Mouse (Mus musculus) heart, embryonic 14.5 days (tissue): ENCODE measurements around the gene Pcbp4. TPM values are rescaled to one million over a fixed set of nuclear protein-coding genes. Genes with fewer than 3 reads are reported as not detected.

Source experiments
- ATAC-seq: fragments of 200-750 bp; cut with Nextera tagmentation; 2 replicates; pipeline ENCODE4 v1.8.0; 2017; ENCODE audit warnings: low read depth, moderate TSS enrichment; ENCODE audit not compliant: insufficient number of reproducible peaks, insufficient read depth, low FRiP score
- H3K27ac ChIP-seq, 2 experiments: fragments of 200-500 bp in 1 of 2; fragments of 300-500 bp in 1 of 2; sonication (generic) in 1 of 2; replicated peaks in 1 of 2; 2 replicates each; pipeline ENCODE4 v1.5.1; 2012 to 2014; ENCODE audit warnings: low read depth in 2 of 2, low read length in 2 of 2, control low read depth in 1 of 2, mild to moderate bottlenecking in 1 of 2, mixed read lengths in 1 of 2; ENCODE audit not compliant: control insufficient read depth in 1 of 2, insufficient read depth in 1 of 2
- H3K27me3 ChIP-seq: fragments of 300-500 bp; sonication (generic); 2 replicates; pipeline ENCODE4 v1.6.1; 2014; ENCODE audit warnings: mild to moderate bottlenecking, low read length, control low read depth; ENCODE audit not compliant: control insufficient read depth, insufficient read depth
- H3K36me3 ChIP-seq: fragments of 300-500 bp; sonication (generic); 2 replicates; pipeline ENCODE4 v1.6.1; 2014; ENCODE audit warnings: mild to moderate bottlenecking, control low read depth, low read length, mixed read lengths; ENCODE audit not compliant: control insufficient read depth, insufficient read depth
- H3K4me1 ChIP-seq, 2 experiments: fragments of 200-500 bp in 1 of 2; fragments of 300-500 bp in 1 of 2; sonication (generic) in 1 of 2; 2 replicates each; pipeline ENCODE4 v1.6.1; 2012 to 2014; ENCODE audit warnings: low read length in 2 of 2, control low read depth in 1 of 2, mixed read lengths in 1 of 2; ENCODE audit not compliant: control insufficient read depth in 2 of 2, insufficient read depth in 2 of 2
- H3K4me2 ChIP-seq: fragments of 300-500 bp; sonication (generic); 2 replicates; pipeline ENCODE4 v1.6.1; 2014; ENCODE audit warnings: mild to moderate bottlenecking, low read length
- H3K4me3 ChIP-seq, 2 experiments: fragments of 200-500 bp in 1 of 2; fragments of 300-500 bp in 1 of 2; sonication (generic) in 1 of 2; 2 replicates each; pipeline ENCODE4 v1.5.1; 2012 to 2014; ENCODE audit warnings: low read length in 2 of 2, mild to moderate bottlenecking in 2 of 2, control low read depth in 1 of 2, low read depth in 1 of 2, moderate library complexity in 1 of 2; ENCODE audit not compliant: control insufficient read depth in 1 of 2, insufficient read depth in 1 of 2
- H3K9ac ChIP-seq: fragments of 300-500 bp; sonication (generic); 2 replicates; pipeline ENCODE4 v1.6.1; 2014; ENCODE audit warnings: mild to moderate bottlenecking, low read length
- H3K9me3 ChIP-seq: fragments of 300-500 bp; sonication (generic); 2 replicates; pipeline ENCODE4 v1.6.1; 2016; ENCODE audit warnings: low read length, control low read depth; ENCODE audit not compliant: control insufficient read depth
- WGBS: fragments of 180-500 bp; shearing (Covaris S2); extraction: QIAGEN DNeasy Blood & Tissue Kit; methylation state at CpG from one replicate; pipeline ENCODE4 v1.1.7; 2014; 5-methylcytosine and 5-hydroxymethylcytosine counted together
- polyA plus RNA-seq: library from polyadenylated mRNA; unstranded; fragments of >200 nt; fragmentation: Nextera tagmentation; extraction: Ambion mirVana; gene quantifications from 2 replicates; pipeline ENCODE4 v1.2.1, GENCODE M21; 2014

The Pcbp4 gene
- polyA plus RNA-seq, 1 experiment from 2014 or later, result 66.4 TPM

GRCm38 (mm10) chr9:106428719-106429220 is 24.3 kb upstream of the Pcbp4 start:
- Histone ChIP-seq H3K4me1 (peaks cover 6 to 9% of the 10 kb centered on the region in 2 experiments), H3K4me2 (peak overlapping the region; percentile 82), H3K27me3 (no peaks in the 10 kb centered on the region), H3K27ac (peak overlapping the region; percentile 93 to 99), H3K36me3 (peaks cover 35% of the 10 kb centered on the region), H3K4me3 (peak overlapping the region; percentile 59 to 86), H3K9me3 (no peaks in the 10 kb centered on the region), H3K9ac (peak overlapping the region; percentile 69)
- ATAC-seq, result peak; percentile 58
- 12% methylated on average over 11 of the region's 11 CpGs for WGBS

GRCm38 (mm10) chr9:106429221-106430014 is 23.7 kb upstream of the Pcbp4 start, which contains the start of gene Rpl29:
Gene Rpl29, plus strand, starts transcription at chr9:106429454.
- H3K36me3 ChIP-seq, result peaks cover 41% of the 10 kb centered on the region
- ATAC-seq, result peak; percentile 85
- under 1% methylated on average over 55 of the region's 55 CpGs for WGBS
- no peaks in the 10 kb centered on the region for H3K9me3 ChIP-seq
- peak within 1 kb of the TSS; percentile 82 for H3K4me2 ChIP-seq
- peaks cover 6 to 9% of the 10 kb centered on the region in 2 experiments for H3K4me1 ChIP-seq
- H3K9ac ChIP-seq, result peak within 1 kb of the TSS; percentile 99
- peak within 1 kb of the TSS; percentile 72 to 86 for H3K4me3 ChIP-seq
- peak within 1 kb of the TSS; percentile 93 to 99 for H3K27ac ChIP-seq
- no peaks in the 10 kb centered on the region for H3K27me3 ChIP-seq

- WGBS, result 3% methylated on average over 4 of the region's 4 CpGs
- H3K4me1 ChIP-seq, result peaks cover 6 to 9% of the 10 kb centered on the region in 2 experiments
- peak overlapping the region; percentile 72 to 86 for H3K4me3 ChIP-seq
- H3K4me2 ChIP-seq, result peak overlapping the region; percentile 82
- no peak for ATAC-seq
- peak overlapping the region; percentile 99 for H3K9ac ChIP-seq
- no peaks in the 10 kb centered on the region for H3K27me3 ChIP-seq
- H3K27ac ChIP-seq, result peak overlapping the region; percentile 89 to 93
- H3K36me3 ChIP-seq, result peaks cover 42% of the 10 kb centered on the region
- no peaks in the 10 kb centered on the region for H3K9me3 ChIP-seq
These were observed 23.2 kb upstream of the Pcbp4 start for GRCm38 (mm10) chr9:106430015-106430264.

- H3K9me3 ChIP-seq, result no peaks in the 10 kb centered on the region
- no peaks in the 10 kb centered on the region for H3K27me3 ChIP-seq
- no peak overlapping the region for H3K9ac ChIP-seq
- peaks cover 42% of the 10 kb centered on the region for H3K36me3 ChIP-seq
- peaks cover 11 to 18% of the 10 kb centered on the region in 2 experiments for H3K4me1 ChIP-seq
- no peak overlapping the region for H3K4me2 ChIP-seq
- no peak overlapping the region for H3K27ac ChIP-seq
- H3K4me3 ChIP-seq, result no peak overlapping the region
- 72% methylated on average over 7 of the region's 7 CpGs for WGBS
- ATAC-seq, result no peak
These were observed 19.7 kb upstream of the Pcbp4 start for GRCm38 (mm10) chr9:106433389-106433788.

DNA sequence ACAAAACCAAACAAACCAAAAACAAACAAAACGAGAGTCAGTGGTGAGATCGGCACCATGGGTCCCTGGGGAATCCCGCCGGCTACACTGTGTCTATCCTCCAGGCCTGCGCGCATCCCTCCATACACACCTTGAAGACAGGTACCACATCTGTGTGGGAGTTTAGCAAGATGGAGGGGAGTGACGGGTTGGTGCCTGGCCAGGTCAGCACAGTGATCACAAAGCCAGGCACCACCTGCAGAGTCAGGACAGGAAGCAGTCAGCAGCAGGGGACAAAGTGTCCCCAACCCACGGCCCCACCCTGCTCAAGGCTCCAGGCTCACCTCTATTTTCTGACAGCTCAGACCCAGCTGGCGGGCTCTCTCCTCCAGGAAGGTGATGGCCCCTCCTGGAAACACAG is 16.5 kb upstream of the Pcbp4 start:
- H3K27me3 ChIP-seq, result no peaks in the 10 kb centered on the region
- 79% methylated on average over 9 of the region's 9 CpGs for WGBS
- no peak overlapping the region for H3K9ac ChIP-seq
- peaks cover 34% of the 10 kb centered on the region for H3K36me3 ChIP-seq
- no peak for ATAC-seq
- no peak overlapping the region for H3K4me3 ChIP-seq
- no peaks in the 10 kb centered on the region for H3K9me3 ChIP-seq
- no peak overlapping the region for H3K4me2 ChIP-seq
- no peak overlapping the region for H3K27ac ChIP-seq
- peaks cover 11 to 16% of the 10 kb centered on the region in 2 experiments for H3K4me1 ChIP-seq

GRCm38 (mm10) chr9:106442680-106443079 is 10.4 kb upstream of the Pcbp4 start:
- Histone ChIP-seq H3K4me1 (peaks cover 7 to 15% of the 10 kb centered on the region in 2 experiments), H3K4me3 (no peak overlapping the region), H3K9ac (no peak overlapping the region), H3K36me3 (0 out of 2 replicates have a peak, but pooled peaks cover 5% of the 10 kb centered on the region), H3K27ac (no peak overlapping the region), H3K9me3 (no peaks in the 10 kb centered on the region), H3K27me3 (no peaks in the 10 kb centered on the region), H3K4me2 (no peak overlapping the region)
- 69% methylated on average over 5 of the region's 5 CpGs for WGBS
- no peak for ATAC-seq

DNA sequence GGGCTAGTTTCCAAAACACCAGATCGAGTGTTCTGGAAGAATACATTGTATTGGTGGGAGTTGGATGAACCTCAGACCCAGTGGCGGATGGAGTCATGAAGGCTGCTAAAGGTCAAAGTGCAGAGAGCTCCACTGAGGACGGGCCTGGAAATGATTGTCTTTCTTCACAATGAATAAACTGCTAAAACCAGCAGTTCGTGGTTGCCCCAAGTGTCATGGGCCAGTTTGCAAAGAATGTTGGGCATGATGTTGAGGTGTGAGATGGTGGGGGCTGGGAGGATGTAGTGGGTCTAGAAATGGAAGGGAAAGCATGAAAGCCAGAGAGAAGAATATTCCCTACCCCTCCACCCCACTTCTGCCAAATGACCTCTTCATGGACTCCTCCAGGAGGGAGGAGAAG is 8.3 kb upstream of the Pcbp4 start:
- Histone ChIP-seq H3K9ac (no peak overlapping the region), H3K36me3 (0 out of 2 replicates have a peak, but pooled peaks cover 4% of the 10 kb centered on the region), H3K9me3 (no peaks in the 10 kb centered on the region), H3K27ac (no peak overlapping the region), H3K4me1 (peaks cover 8 to 18% of the 10 kb centered on the region in 2 experiments), H3K27me3 (no peaks in the 10 kb centered on the region), H3K4me3 (no peak overlapping the region), H3K4me2 (no peak overlapping the region)
- no peak for ATAC-seq
- WGBS, result 83% methylated on average over 4 of the region's 4 CpGs
